22 mouse cellular contexts compared by ENCODE assay signal in genomic region chr6:30749042-30749689, GRCm38 (mm10). TPM values are rescaled to one million over a fixed set of nuclear protein-coding genes. Genes with fewer than 3 reads are reported as not detected.
DNase-seq lines count a peak whose midpoint lies in the region; ATAC-seq and TF ChIP-seq lines count a peak whose summit lies in the region.
"Had no signal": no experiment of that assay in that cellular context is flagged by ENCODE, and none has a peak within 500 bp of the region (broad histone marks: within the 10 kb centered on the region; RNA-seq: fewer than 3 reads in every experiment).

No protein-coding gene starts in this region.

- no peak overlapping the region for H3K9ac ChIP-seq in intestine, embryonic 14.5 days (ENCODE audit: low read length)
- no peak overlapping the region for H3K9ac ChIP-seq in intestine, embryonic 15.5 days
- H3K9ac ChIP-seq in lung, embryonic 16.5 days (ENCODE audit: low read length), result no peak overlapping the region
- H3K9ac ChIP-seq in lung, postnatal 0 days (replicated peaks; ENCODE audit: low read depth), result no peak overlapping the region
- no peak overlapping the region for H3K9ac ChIP-seq in stomach, embryonic 15.5 days
- H3K9ac ChIP-seq: hindbrain, embryonic 15.5 days; liver, embryonic 15.5 days; neural tube, embryonic 12.5 days had no signal

- H3K36me3 ChIP-seq in heart, embryonic 10.5 days, result peaks cover 52% of the 10 kb centered on the region
- H3K36me3 ChIP-seq in intestine, embryonic 14.5 days (ENCODE audit: control insufficient read depth, insufficient read depth, low read length), result peaks cover 61% of the 10 kb centered on the region
- H3K36me3 ChIP-seq in intestine, embryonic 15.5 days, result peaks cover 17% of the 10 kb centered on the region
- H3K36me3 ChIP-seq in lung, embryonic 16.5 days (ENCODE audit: control insufficient read depth, insufficient read depth, low read length), result peaks cover 26% of the 10 kb centered on the region
- H3K36me3 ChIP-seq in lung, postnatal 0 days (ENCODE audit: insufficient read depth, low read length), result peaks cover 20% of the 10 kb centered on the region
- peaks cover 11% of the 10 kb centered on the region; the same call in 1 of the 2 replicates for H3K36me3 ChIP-seq in stomach, embryonic 15.5 days

- WGBS in heart, embryonic 10.5 days, result 33% methylated on average over 2 of the region's 2 CpGs
- WGBS in intestine, embryonic 14.5 days, result 58% methylated on average over 2 of the region's 2 CpGs
- 47% methylated on average over 2 of the region's 2 CpGs for WGBS in intestine, embryonic 15.5 days
- 52% methylated on average over 2 of the region's 2 CpGs for WGBS in lung, embryonic 16.5 days
- 53% methylated on average over 2 of the region's 2 CpGs for WGBS in lung, postnatal 0 days
- WGBS in stomach, embryonic 15.5 days, result 40% methylated on average over 2 of the region's 2 CpGs

- no peak overlapping the region for H3K4me3 ChIP-seq in heart, embryonic 10.5 days
- no peak overlapping the region for H3K4me3 ChIP-seq in intestine, embryonic 14.5 days (ENCODE audit: low read depth, low read length)
- no peak overlapping the region for H3K4me3 ChIP-seq in intestine, embryonic 15.5 days (replicated peaks)
- H3K4me3 ChIP-seq in lung, embryonic 16.5 days (ENCODE audit: low read length), result no peak overlapping the region
- H3K4me3 ChIP-seq in lung, postnatal 0 days (ENCODE audit: low read depth, low read length), result no peak overlapping the region
- no peak overlapping the region for H3K4me3 ChIP-seq in stomach, embryonic 15.5 days (replicated peaks)
- H3K4me3 ChIP-seq: hindbrain, embryonic 15.5 days; liver, embryonic 15.5 days; neural tube, embryonic 12.5 days had no signal

- H3K4me1 ChIP-seq in heart, embryonic 10.5 days, result no peaks in the 10 kb centered on the region
- no peaks in the 10 kb centered on the region for H3K4me1 ChIP-seq in intestine, embryonic 14.5 days (replicated peaks; ENCODE audit: control insufficient read depth, insufficient read depth, low read length)
- no peaks in the 10 kb centered on the region for H3K4me1 ChIP-seq in intestine, embryonic 15.5 days (replicated peaks)
- H3K4me1 ChIP-seq in lung, embryonic 16.5 days (replicated peaks; ENCODE audit: control insufficient read depth, insufficient read depth, low read length), result 0 out of 2 replicates have a peak, but pooled peaks cover 5% of the 10 kb centered on the region
- no peaks in the 10 kb centered on the region; the same call in 1 of the 2 replicates for H3K4me1 ChIP-seq in lung, postnatal 0 days (ENCODE audit: insufficient read depth, low read depth, low read length)
- no peaks in the 10 kb centered on the region for H3K4me1 ChIP-seq in stomach, embryonic 15.5 days
- H3K4me1 ChIP-seq: hindbrain, embryonic 15.5 days; liver, embryonic 15.5 days; neural tube, embryonic 12.5 days had no signal

- TF ChIP-seq EP300 in lung, postnatal 0 days (IDR thresholded peaks at IDR 0.05), result no peak

- no peaks in the 10 kb centered on the region for H3K9me3 ChIP-seq in heart, embryonic 10.5 days
- no peaks in the 10 kb centered on the region for H3K9me3 ChIP-seq in intestine, embryonic 14.5 days (ENCODE audit: control insufficient read depth, low read length)
- H3K9me3 ChIP-seq in intestine, embryonic 15.5 days, result no peaks in the 10 kb centered on the region
- H3K9me3 ChIP-seq in lung, embryonic 16.5 days (ENCODE audit: control insufficient read depth, low read length), result no peaks in the 10 kb centered on the region
- H3K9me3 ChIP-seq in lung, postnatal 0 days (ENCODE audit: low read length), result no peaks in the 10 kb centered on the region
- H3K9me3 ChIP-seq in stomach, embryonic 15.5 days, result no peaks in the 10 kb centered on the region
- H3K9me3 ChIP-seq: hindbrain, embryonic 15.5 days; liver, embryonic 15.5 days; neural tube, embryonic 12.5 days had no signal

- H3K27me3 ChIP-seq in heart, embryonic 10.5 days (ENCODE audit: insufficient read depth, poor library complexity, severe bottlenecking), result no peaks in the 10 kb centered on the region
- no peaks in the 10 kb centered on the region for H3K27me3 ChIP-seq in intestine, embryonic 14.5 days (replicated peaks; ENCODE audit: control insufficient read depth, insufficient read depth, low read length)
- H3K27me3 ChIP-seq in intestine, embryonic 15.5 days (replicated peaks), result no peaks in the 10 kb centered on the region
- H3K27me3 ChIP-seq in lung, embryonic 16.5 days (ENCODE audit: control insufficient read depth, insufficient read depth, low read depth, low read length), result no peaks in the 10 kb centered on the region
- no peaks in the 10 kb centered on the region for H3K27me3 ChIP-seq in lung, postnatal 0 days (replicated peaks; ENCODE audit: insufficient read depth, low read length)
- H3K27me3 ChIP-seq in stomach, embryonic 15.5 days (replicated peaks), result no peaks in the 10 kb centered on the region
- H3K27me3 ChIP-seq: hindbrain, embryonic 15.5 days; liver, embryonic 15.5 days; neural tube, embryonic 12.5 days; Patski had no signal

- TF ChIP-seq CTCF in lung, postnatal 0 days (IDR thresholded peaks at IDR 0.05), result no peak

- H3K27ac ChIP-seq in heart, embryonic 10.5 days, result no peak overlapping the region
- H3K27ac ChIP-seq in intestine, embryonic 14.5 days (ENCODE audit: low read depth), result no peak overlapping the region
- no peak overlapping the region for H3K27ac ChIP-seq in intestine, embryonic 15.5 days
- no peak overlapping the region for H3K27ac ChIP-seq in lung, embryonic 16.5 days (ENCODE audit: low read length)
- H3K27ac ChIP-seq in lung, postnatal 0 days (ENCODE audit: low read length), result no peak overlapping the region
- no peak overlapping the region for H3K27ac ChIP-seq in stomach, embryonic 15.5 days
- H3K27ac ChIP-seq: hindbrain, embryonic 15.5 days; liver, embryonic 15.5 days; macrophage; neural tube, embryonic 12.5 days had no signal

- DNase-seq in heart, embryonic 10.5 days (ENCODE audit: low spot score), result peak; percentile 74
- no peak for DNase-seq in heart, adult 18-20 months
- DNase-seq in intestine, embryonic 14.5 days (ENCODE audit: low spot score), result no peak
- no peak for DNase-seq in lung, postnatal 0 days (ENCODE audit: low spot score)
- no peak for DNase-seq in right cerebral cortex, postnatal 14 days
- DNase-seq: adrenal gland, postnatal 14 days; cerebellum, adult 18-20 months; cerebellum, postnatal 36 days; kidney, adult 8-10 months; layer of hippocampus, postnatal 36 days; spleen, adult 18-20 months; thymus, postnatal 4 days had no signal

- H3K4me2 ChIP-seq in intestine, embryonic 14.5 days (ENCODE audit: low read length), result no peak overlapping the region
- H3K4me2 ChIP-seq in intestine, embryonic 15.5 days (replicated peaks), result no peak overlapping the region
- H3K4me2 ChIP-seq in lung, embryonic 16.5 days (ENCODE audit: low read depth, low read length), result no peak overlapping the region
- no peak overlapping the region for H3K4me2 ChIP-seq in lung, postnatal 0 days (replicated peaks; ENCODE audit: low read depth, low read length)
- no peak overlapping the region for H3K4me2 ChIP-seq in stomach, embryonic 15.5 days
- H3K4me2 ChIP-seq: hindbrain, embryonic 15.5 days; liver, embryonic 15.5 days; midbrain, embryonic 11.5 days; neural tube, embryonic 12.5 days had no signal

- peak; percentile 54; the same call in 1 of the 2 replicates for ATAC-seq in intestine, embryonic 14.5 days (replicated peaks; ENCODE audit: low FRiP score, low TSS enrichment, low read depth)
- ATAC-seq in intestine, embryonic 15.5 days, result no peak
- peak; percentile 51 for ATAC-seq in lung, embryonic 16.5 days (ENCODE audit: low read depth)
- no peak for ATAC-seq in lung, postnatal 0 days
- 0 out of 2 replicates have a peak, but pooled peaks have one; percentile 17 for ATAC-seq in stomach, embryonic 15.5 days (ENCODE audit: insufficient read depth, low FRiP score, low read depth)
- ATAC-seq: activated CD4-positive, CD25-positive, alpha-beta regulatory T cell, adult 4 months; Patski had no signal

RNA-seq across cellular contexts. Expression of gene Mest, which starts 25.8 kb away (rescaled TPM):
- 3,213 and 4,348 TPM in 2 replicates for polyA plus RNA-seq in heart, embryonic 10.5 days (2016; fragmentation: Nextera tagmentation; extraction: Ambion mirVana)
- 1 to 10 TPM; 5.4 to 6.8 TPM for total RNA-seq in heart, adult 18-20 months (2021)
- 962 and 973 TPM in 2 replicates for polyA plus RNA-seq in intestine, embryonic 14.5 days (2014; fragmentation: Nextera tagmentation; extraction: Ambion mirVana)
- 668 and 710 TPM in 2 replicates for polyA plus RNA-seq in intestine, embryonic 15.5 days (2015; fragmentation: Nextera tagmentation; extraction: Ambion mirVana)
- 1,483 and 1,593 TPM in 2 replicates for polyA plus RNA-seq in lung, embryonic 16.5 days (2015; fragmentation: Nextera tagmentation; extraction: Ambion mirVana)
- polyA plus RNA-seq in lung, postnatal 0 days (2015; fragmentation: Nextera tagmentation; extraction: Ambion mirVana), result 436 and 472 TPM in 2 replicates
- 780 and 950 TPM in 2 replicates for polyA plus RNA-seq in stomach, embryonic 15.5 days (2015; fragmentation: Nextera tagmentation; extraction: Ambion mirVana)

RNA-seq across cellular contexts. Expression of gene Cep41, which starts 55.6 kb away (rescaled TPM):
- polyA plus RNA-seq in heart, embryonic 10.5 days (2016; fragmentation: Nextera tagmentation; extraction: Ambion mirVana), result 12.5 and 15.3 TPM in 2 replicates
- 1 to 10 TPM; 1.3 to 1.5 TPM for total RNA-seq in heart, adult 18-20 months (2021)
- polyA plus RNA-seq in intestine, embryonic 14.5 days (2014; fragmentation: Nextera tagmentation; extraction: Ambion mirVana), result 10.0 and 10.3 TPM in 2 replicates
- 9.4 and 9.9 TPM in 2 replicates for polyA plus RNA-seq in intestine, embryonic 15.5 days (2015; fragmentation: Nextera tagmentation; extraction: Ambion mirVana)
- 15.6 and 16.0 TPM in 2 replicates for polyA plus RNA-seq in lung, embryonic 16.5 days (2015; fragmentation: Nextera tagmentation; extraction: Ambion mirVana)
- polyA plus RNA-seq in lung, postnatal 0 days (2015; fragmentation: Nextera tagmentation; extraction: Ambion mirVana), result 6.1 and 6.3 TPM in 2 replicates
- 10.0 and 11.5 TPM in 2 replicates for polyA plus RNA-seq in stomach, embryonic 15.5 days (2015; fragmentation: Nextera tagmentation; extraction: Ambion mirVana)

Comparison
In these comparisons a context has a peak if more than half of its experiments do, and no peak if none do; other contexts are left out.
1. ATAC-seq: peak in intestine, embryonic 14.5 days (single experiment), lung, embryonic 16.5 days (single experiment) and stomach, embryonic 15.5 days (single experiment); none in intestine, embryonic 15.5 days (single experiment) and lung, postnatal 0 days (single experiment).